Mouse (Mus musculus) Muller cell, postnatal 12 days (primary cell): Measurements from ENCODE around the gene Zfp787.
"Not testable (repeated sequence)": the region's sequence is repeated elsewhere in the genome, so short reads cannot be mapped to it uniquely, and the experiment has no call there.

ENCODE experiments used
- DNase-seq: peaks from one replicate; pipeline ENCODE4 v3.0.0-alpha.2; 2015; ENCODE audit errors: inconsistent ontology term

The Zfp787 gene

GRCm38 (mm10) chr7:6162172-6162571 is 6.4 kb upstream of the Zfp787 start:
- DNase-seq, result no peak

GRCm38 (mm10) chr7:6161541-6161940 is 5.7 kb upstream of the Zfp787 start:
- DNase-seq, result no peak

GRCm38 (mm10) chr7:6159604-6160003 is 3.8 kb upstream of the Zfp787 start:
- DNase-seq, result no peak

- DNase-seq, result no peak
Measured at GRCm38 (mm10) chr7:6157479-6157878, 1.7 kb upstream of the Zfp787 start.

- no peak for DNase-seq
Measured at GRCm38 (mm10) chr7:6156901-6157472, 1.2 kb upstream of the Zfp787 start.

GRCm38 (mm10) chr7:6155031-6155872 is 545 bp downstream of the Zfp787 start:
- peak; percentile 94 for DNase-seq

GRCm38 (mm10) chr7:6154164-6154563 is 1.6 kb downstream of the Zfp787 start:
- no peak for DNase-seq

- DNase-seq, result no peak
Measured at GRCm38 (mm10) chr7:6153131-6153530, 2.7 kb downstream of the Zfp787 start.

GRCm38 (mm10) chr7:6152036-6152435 is 3.8 kb downstream of the Zfp787 start:
- DNase-seq, result no peak

- DNase-seq, result no peak
Measured at GRCm38 (mm10) chr7:6151266-6151665, 4.5 kb downstream of the Zfp787 start.

- no peak for DNase-seq
Measured at GRCm38 (mm10) chr7:6147688-6148087, 8.1 kb downstream of the Zfp787 start.

- peak; percentile 40 for DNase-seq
Measured at GRCm38 (mm10) chr7:6146982-6147325, 8.8 kb downstream of the Zfp787 start.

GRCm38 (mm10) chr7:6146194-6146981 is 9.4 kb downstream of the Zfp787 start:
- no peak for DNase-seq

- DNase-seq, result no peak
Measured at GRCm38 (mm10) chr7:6145423-6146188, 10.2 kb downstream of the Zfp787 start.

- DNase-seq, result peak; percentile 75
Measured at GRCm38 (mm10) chr7:6143991-6144531, 11.7 kb downstream of the Zfp787 start.

GRCm38 (mm10) chr7:6139295-6139694 is 16.5 kb downstream of the Zfp787 start:
- DNase-seq, result no peak

- no peak for DNase-seq
Measured at GRCm38 (mm10) chr7:6136497-6136896, 19.3 kb downstream of the Zfp787 start.

GRCm38 (mm10) chr7:6132646-6133045 is 23.2 kb downstream of the Zfp787 start:
- no peak for DNase-seq

GRCm38 (mm10) chr7:6130346-6130745 is 25.5 kb downstream of the Zfp787 start:
- no peak for DNase-seq

GRCm38 (mm10) chr7:6126690-6127448 is 28.9 kb downstream of the Zfp787 start:
- DNase-seq, result peak; percentile 70

- not testable (repeated sequence) for DNase-seq
Measured at GRCm38 (mm10) chr7:6121128-6121527, 34.7 kb downstream of the Zfp787 start.
